Mouse (Mus musculus) bone marrow macrophage, adult 2 months (primary cell): ENCODE results near the gene Siah3.

Source experiments
- CTCF ChIP-seq: IDR thresholded peaks from 2 replicates; pipeline ENCODE4 v1.5.1; 2012; ENCODE audit warnings: low read depth, mild to moderate bottlenecking, low read length, moderate library complexity
- POLR2A ChIP-seq: IDR thresholded peaks from 2 replicates; pipeline ENCODE4 v1.6.1; 2012; ENCODE audit warnings: mild to moderate bottlenecking, low read depth, low read length, borderline replicate concordance

- TF ChIP-seq POLR2A (no peak), CTCF (no peak)
Measured at GRCm38 (mm10) chr14:75444486-75445105, 11.2 kb upstream of the Siah3 start.
